Comparison of ENCODE assay signal across 16 mouse cellular contexts in genomic region chr1:129619440-129620301, GRCm38 (mm10).
"Had no signal": no experiment of that assay in that cellular context is flagged by ENCODE, and none has a peak within 500 bp of the region (broad histone marks: within the 10 kb centered on the region; RNA-seq: fewer than 3 reads in every experiment).

No protein-coding gene starts in this region.

- H3K9me3 ChIP-seq: limb, embryonic 15.5 days; liver, embryonic 12.5 days; midbrain, embryonic 10.5 days; neural tube, embryonic 15.5 days; stomach, embryonic 15.5 days had no signal

- H3K36me3 ChIP-seq: limb, embryonic 15.5 days; liver, embryonic 12.5 days; midbrain, embryonic 10.5 days; neural tube, embryonic 15.5 days; stomach, embryonic 15.5 days had no signal

- H3K27me3 ChIP-seq: limb, embryonic 15.5 days; liver, embryonic 12.5 days; neural tube, embryonic 15.5 days; stomach, embryonic 15.5 days had no signal

- H3K4me2 ChIP-seq: limb, embryonic 15.5 days; liver, embryonic 12.5 days; lung, embryonic 14.5 days; neural tube, embryonic 15.5 days; stomach, embryonic 15.5 days had no signal

- H3K4me3 ChIP-seq: limb, embryonic 15.5 days; liver, embryonic 12.5 days; midbrain, embryonic 10.5 days; neural tube, embryonic 15.5 days; stomach, embryonic 15.5 days had no signal

- H3K9ac ChIP-seq: limb, embryonic 15.5 days; liver, embryonic 12.5 days; lung, embryonic 14.5 days; neural tube, embryonic 15.5 days; stomach, embryonic 15.5 days had no signal

- DNase-seq: kidney, adult 9 months; kidney, postnatal 36 days; layer of hippocampus, adult 9-11 months; layer of hippocampus, postnatal 36 days; lung, embryonic 14.5 days; lung, postnatal 10 days; lung, postnatal 4 days; right cerebral cortex, postnatal 14 days; thymus, adult 2 months; thymus, postnatal 25 days had no signal

- H3K4me1 ChIP-seq: limb, embryonic 15.5 days; liver, embryonic 12.5 days; neural tube, embryonic 15.5 days; stomach, embryonic 15.5 days had no signal

- H3K27ac ChIP-seq: kidney, postnatal 0 days; limb, embryonic 15.5 days; liver, embryonic 12.5 days; midbrain, embryonic 10.5 days; neural tube, embryonic 15.5 days; stomach, embryonic 15.5 days had no signal

- ATAC-seq: liver, embryonic 12.5 days had no signal
